Mouse (Mus musculus): ENCODE results near the gene Haus5.

Haus5 gene

DNA sequence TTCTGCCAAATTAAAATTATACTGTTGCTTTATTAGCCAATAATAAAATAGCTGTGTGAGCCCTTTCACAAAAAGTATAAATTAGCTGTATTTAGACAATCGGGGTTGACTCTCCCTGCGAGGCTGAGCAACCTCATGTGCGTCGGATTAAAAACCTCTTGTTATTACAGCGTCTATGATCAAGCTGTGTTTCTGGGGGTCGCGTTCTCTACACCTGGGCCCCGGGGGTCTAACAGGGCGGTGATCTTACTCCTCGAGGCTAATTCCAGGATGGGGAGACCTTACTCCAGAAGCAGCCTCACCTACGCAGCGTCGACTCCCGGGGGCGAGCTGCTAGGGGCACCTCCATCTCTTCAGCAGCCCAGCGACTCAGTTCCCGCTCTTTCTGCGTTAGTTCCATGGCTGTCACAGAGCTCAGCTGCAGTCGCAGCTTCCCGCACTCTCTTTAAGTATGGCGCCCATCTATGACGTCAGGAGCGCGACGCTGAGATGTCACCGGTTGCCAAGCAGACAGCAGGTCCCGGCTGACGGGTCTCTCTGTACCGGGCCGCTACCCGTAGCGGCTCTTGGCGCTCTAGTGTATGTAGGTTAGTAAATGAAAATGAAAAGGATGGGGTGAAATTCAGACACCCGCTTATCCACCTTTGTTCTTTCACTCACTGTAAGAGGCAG lies at the start of gene Haus5:
TSS of gene Haus5 (minus strand) at position 466 of the 672 bp plus-strand sequence.
- in situ Hi-C loops (cut with MboI; ENCODE audit: unreplicated experiment in 2 of 2) = loop anchor here (5.0 to 25.0 kb wide), 2 partner anchors 98 kb away; partner anchors contain the start of genes Dmkn (in 2 of the 2) and Sbsn (in 1 of the 2)

- in situ Hi-C loops (cut with MboI; ENCODE audit: unreplicated experiment in 2 of 2) = no loop called here
Observed at GRCm38 (mm10) chr7:30711942-30712341, 47.1 kb upstream of the Haus5 start, which contains the start of gene Atp4a. Gene Atp4a, plus strand, starts transcription at chr7:30712209.

DNA sequence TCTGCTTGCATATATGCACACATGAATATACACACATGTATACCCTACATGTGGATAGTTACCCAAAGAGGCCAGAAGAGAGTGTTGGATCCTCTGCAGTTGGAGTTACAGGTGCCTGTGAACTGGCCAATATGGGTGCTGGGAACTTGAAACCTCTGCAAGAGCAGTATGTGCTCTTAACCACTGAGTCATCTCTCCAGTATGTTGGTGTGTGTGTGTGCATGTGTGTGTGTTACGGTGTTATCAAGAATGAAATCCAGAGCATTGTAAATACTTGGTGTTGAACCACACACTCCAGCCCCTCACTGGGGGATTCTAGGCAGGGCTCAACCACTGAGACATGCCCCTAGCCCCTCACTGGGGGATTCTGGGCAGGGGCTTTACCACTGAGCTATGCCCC lies 42.6 kb upstream of the Haus5 start:
- in situ Hi-C loops (cut with MboI; ENCODE audit: unreplicated experiment in 2 of 2) = no loop called here

- in situ Hi-C loops (cut with MboI; ENCODE audit: unreplicated experiment in 2 of 2) = no loop called here
Observed at GRCm38 (mm10) chr7:30706214-30706882, 41.6 kb upstream of the Haus5 start.

DNA sequence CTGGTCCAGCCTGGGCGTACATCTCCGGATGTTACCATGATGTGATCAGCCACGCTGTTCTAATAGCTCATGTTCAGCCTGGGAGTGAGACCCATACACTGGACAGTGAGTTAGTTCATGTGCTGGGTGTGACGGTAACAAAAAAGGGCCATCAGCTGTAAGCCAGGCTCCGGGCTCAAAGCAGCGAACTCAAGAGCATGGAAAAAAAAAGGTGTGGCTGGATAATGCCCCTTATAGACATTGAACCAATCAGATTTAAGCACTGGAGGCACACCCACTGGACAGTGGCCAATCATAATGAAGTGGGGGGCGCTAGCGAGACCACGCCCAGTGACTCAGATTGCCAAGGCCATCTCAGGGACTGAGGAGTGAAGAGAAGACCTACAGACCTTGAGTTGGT lies 33.8 kb upstream of the Haus5 start, which contains the start of gene 2200002J24Rik:
TSS of gene 2200002J24Rik (plus strand) at position 338 of the 400 bp plus-strand sequence.
- in situ Hi-C loops (cut with MboI; ENCODE audit: unreplicated experiment in 2 of 2) = no loop called here

DNA sequence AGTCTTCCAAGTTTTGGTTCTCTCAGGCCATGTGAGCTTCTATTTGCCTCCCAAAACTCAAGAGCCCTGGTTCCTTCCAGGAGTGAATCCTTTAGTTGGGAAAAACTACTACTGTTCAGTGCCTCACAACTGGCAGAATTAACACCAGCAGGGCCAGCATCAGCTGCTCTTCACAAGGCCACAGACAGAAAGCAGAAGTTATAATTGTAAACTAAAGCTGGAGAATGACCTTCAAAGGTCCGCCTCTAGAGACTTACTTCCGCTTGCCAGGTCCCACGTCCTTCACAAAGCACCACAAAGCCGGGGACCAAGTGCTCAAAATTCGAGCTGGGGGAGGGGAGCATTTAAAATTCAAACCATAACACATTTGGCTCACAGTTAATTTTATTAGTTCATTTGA lies 33.3 kb upstream of the Haus5 start:
- in situ Hi-C loops (cut with MboI; ENCODE audit: unreplicated experiment in 2 of 2) = no loop called here

DNA sequence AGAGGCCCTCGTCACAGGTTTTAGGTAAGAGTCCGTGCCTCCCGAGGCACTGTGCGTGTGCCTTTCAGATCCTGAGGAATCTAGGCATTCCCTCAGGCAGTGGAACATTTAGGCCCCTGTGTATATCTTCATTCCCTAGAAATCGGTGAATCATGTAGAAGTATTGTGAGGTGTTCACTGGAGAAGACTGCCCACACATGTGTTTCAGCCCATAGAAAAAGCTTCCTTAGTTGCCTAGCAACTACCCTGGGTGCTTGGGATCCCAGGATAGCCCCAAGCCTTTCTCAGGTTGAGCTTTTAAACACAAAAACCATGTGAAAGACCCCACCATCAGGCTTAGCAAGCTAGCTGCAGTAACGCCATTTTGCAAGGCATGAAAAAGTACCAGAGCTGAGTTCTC lies 23.5 kb upstream of the Haus5 start:
- in situ Hi-C loops (cut with MboI; ENCODE audit: unreplicated experiment in 2 of 2) = no loop called here

DNA sequence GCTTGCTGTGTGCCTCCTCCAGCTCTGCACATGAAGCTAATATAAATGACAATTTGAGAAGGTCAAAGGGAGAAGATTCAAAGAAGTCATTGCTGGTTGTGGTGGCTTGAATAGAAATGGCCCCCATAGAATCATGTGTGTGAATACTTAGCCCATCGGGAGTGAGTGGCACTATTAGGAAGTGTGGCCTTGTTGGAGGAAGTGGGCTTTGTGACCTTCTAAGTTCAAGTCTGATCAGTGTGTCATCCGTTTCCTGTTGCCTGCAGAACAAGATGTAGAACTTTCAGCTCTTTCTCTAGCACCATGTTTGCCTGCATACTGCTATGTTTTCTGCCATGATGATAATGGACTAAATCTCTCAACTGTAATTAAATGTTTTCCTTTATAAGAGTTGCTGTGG lies 18.6 kb upstream of the Haus5 start:
- in situ Hi-C loops (cut with MboI; ENCODE audit: unreplicated experiment in 2 of 2) = no loop called here

GRCm38 (mm10) chr7:30681897-30682296 lies 17.1 kb upstream of the Haus5 start:
- in situ Hi-C loops (cut with MboI; ENCODE audit: unreplicated experiment in 2 of 2) = no loop called here

DNA sequence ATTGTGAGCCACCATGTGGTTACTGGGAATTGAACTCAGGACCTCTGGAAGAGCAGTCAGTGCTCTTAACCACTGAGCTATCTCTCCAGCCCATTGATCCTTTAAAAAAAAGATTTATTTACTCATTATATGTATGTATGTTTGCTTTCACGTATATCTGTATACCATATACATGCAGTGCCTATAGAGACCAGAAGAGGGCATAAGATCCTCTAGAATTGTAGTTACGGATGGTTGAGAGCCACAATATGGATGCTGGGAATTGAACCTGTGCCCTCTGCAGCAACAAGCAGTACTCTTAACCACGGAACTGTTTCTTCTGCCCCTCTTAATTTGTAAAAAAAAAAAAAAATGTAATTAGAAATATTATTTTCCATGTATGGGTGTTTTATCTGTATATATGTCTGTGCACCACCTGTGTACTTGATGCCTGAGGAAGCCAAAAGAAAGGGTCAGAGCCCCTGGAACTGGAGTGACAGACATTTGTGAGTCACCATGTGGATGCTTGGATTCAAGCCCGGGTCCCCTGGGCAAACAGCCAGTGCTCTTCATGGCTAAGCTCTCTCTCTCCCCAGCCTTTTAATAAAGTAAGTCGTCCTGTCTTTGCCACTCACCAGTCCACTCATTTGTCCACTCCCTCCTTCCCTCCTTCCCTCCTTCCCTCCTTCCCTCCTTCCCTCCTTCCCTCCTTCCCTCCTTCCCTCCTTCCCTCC lies 13.6 kb upstream of the Haus5 start:
- in situ Hi-C loops (cut with MboI; ENCODE audit: unreplicated experiment in 2 of 2) = no loop called here

- in situ Hi-C loops (cut with MboI; ENCODE audit: unreplicated experiment in 2 of 2) = loop anchor here in 1 of 2 experiments (25.0 kb wide), 1 partner anchor 91 kb away; the partner anchor contains the start of genes Dmkn and Sbsn
Observed at GRCm38 (mm10) chr7:30671480-30671879, 6.7 kb upstream of the Haus5 start, which contains the start of gene Pmis2. Gene Pmis2, minus strand, starts transcription at chr7:30671605.

GRCm38 (mm10) chr7:30669229-30669628 lies 4.4 kb upstream of the Haus5 start:
- in situ Hi-C loops (cut with MboI; ENCODE audit: unreplicated experiment in 2 of 2) = loop anchor here (5.0 to 25.0 kb wide), 2 partner anchors 93 kb away; partner anchors contain the start of genes Dmkn (in 2 of the 2) and Sbsn (in 1 of the 2)

- in situ Hi-C loops (cut with MboI; ENCODE audit: unreplicated experiment in 2 of 2) = loop anchor here (5.0 to 25.0 kb wide), 2 partner anchors 97 kb away; partner anchors contain the start of genes Dmkn (in 2 of the 2) and Sbsn (in 1 of the 2)
Observed at GRCm38 (mm10) chr7:30665321-30665720, 527 bp upstream of the Haus5 start.

GRCm38 (mm10) chr7:30649591-30650540 lies 14.9 kb downstream of the Haus5 start, which contains the start of gene Rbm42:
Gene Rbm42, minus strand, starts transcription at chr7:30650317.
- in situ Hi-C loops (cut with MboI; ENCODE audit: unreplicated experiment in 2 of 2) = loop anchor here in 1 of 2 experiments (25.0 kb wide), 1 partner anchor 112 kb away; the partner anchor contains the start of genes Dmkn and Sbsn

DNA sequence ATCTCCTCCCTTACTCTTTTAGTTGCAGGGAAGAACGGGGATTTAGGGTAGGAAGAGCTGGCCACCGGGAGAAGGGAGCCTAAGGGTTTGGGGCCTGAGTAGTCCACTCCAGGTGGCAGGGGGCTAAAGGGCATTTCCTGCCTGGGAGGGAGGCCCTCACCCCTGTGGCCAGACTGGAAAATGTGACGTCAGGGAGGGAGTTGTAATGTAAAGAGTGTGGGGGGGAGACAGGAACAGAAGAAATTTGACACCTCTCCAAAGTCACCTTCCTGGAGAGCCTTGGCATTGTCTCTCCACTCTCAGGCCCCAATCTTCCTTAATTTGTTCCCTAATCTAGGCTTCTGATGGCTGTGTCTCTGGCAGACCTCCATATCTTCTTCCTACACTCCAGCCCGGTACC lies 25.7 kb downstream of the Haus5 start:
- in situ Hi-C loops (cut with MboI; ENCODE audit: unreplicated experiment in 2 of 2) = no loop called here

DNA sequence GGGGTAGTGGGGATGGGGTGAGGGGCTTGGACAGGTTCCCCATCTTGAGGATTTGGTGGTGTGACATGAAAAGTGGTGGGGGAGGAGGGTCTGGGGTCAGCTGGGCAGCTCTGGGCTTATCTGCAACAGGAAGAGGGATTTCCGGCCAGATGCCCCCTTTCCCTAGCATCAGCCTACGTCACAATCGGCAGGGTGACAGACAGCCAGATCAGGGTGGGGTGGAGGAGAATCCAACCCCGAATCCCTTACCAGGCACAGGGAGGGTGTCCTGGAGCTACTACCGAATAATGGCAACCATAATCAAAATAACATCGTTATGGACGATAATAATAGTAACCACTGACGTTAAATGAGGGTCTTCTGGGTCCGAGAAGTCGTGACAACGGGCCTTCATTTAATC lies 28.4 kb downstream of the Haus5 start:
- in situ Hi-C loops (cut with MboI; ENCODE audit: unreplicated experiment in 2 of 2) = no loop called here

DNA sequence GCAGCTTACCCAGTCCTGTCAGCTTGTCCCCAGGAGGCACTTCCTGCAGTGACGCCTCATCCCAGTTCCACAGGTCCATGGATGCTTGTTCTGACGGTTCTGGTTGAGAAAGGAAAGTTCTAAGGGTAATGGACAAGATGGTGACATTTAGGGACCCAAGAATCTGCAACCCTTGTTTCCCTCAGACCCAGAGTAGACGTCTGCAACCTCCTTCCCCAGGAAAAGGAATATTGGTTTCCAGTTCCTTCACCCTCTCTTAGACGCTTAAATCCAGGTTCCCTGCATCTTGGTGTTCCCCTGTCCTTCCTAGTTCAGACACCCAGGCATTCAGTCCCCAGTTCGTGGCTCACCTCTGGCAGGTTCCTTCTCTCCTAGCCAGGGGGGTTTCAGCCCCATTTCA lies 29.0 kb downstream of the Haus5 start, which contains the start of gene Etv2:
TSS of gene Etv2 (minus strand) at position 101 of the 400 bp plus-strand sequence.
- in situ Hi-C loops (cut with MboI; ENCODE audit: unreplicated experiment in 2 of 2) = no loop called here

DNA sequence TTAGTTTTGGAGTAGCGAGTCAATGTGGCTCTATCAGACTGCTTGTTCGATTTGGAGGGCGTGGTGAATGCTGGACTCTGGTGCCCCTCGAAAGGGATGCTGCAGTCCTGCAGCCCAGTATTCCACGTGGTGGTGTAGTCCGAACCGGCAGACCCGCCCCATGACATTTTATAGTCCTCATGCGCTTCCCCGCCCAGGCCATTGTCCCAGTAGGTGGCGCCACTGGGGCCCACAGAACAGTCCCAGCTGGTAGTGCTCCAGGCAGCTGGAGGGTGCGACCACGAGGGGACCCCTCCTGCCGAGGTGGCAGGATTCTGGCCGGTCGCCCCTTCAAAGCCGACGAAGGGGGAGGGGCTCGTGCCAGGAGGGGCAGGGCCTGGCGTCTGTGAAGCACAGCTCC lies 30.2 kb downstream of the Haus5 start:
- in situ Hi-C loops (cut with MboI; ENCODE audit: unreplicated experiment in 2 of 2) = no loop called here

DNA sequence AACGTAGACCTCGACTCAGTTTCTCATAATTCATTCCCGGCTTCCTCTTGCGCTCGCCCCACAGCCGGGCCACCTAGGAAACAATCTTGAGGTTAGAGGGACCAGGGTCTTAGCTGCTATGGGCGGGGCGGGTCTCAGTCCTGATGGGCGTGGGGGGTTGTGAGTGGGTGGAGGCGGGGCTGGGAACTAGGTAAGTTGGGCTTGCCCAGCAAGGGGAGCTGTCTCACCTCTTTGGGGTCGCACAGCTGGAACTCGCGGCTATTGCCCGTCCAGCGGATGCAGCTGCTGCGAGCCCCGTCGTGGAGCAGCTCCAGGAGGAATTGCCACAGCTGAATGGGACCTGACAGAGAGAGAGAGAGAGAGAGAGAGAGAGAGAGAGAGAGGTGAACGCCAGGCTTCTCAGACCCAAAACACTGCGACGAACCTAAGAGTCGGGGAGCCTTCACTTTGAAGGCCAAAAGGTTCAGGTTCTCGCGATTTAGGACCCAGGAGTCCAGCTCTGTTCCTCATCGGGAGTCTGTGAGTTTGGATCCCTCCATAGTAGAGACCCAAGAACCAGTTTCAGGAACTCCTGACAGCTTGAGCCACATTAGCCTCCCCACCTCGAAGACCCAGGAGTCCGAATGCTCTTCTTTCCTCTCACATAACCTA lies 30.9 kb downstream of the Haus5 start:
- in situ Hi-C loops (cut with MboI; ENCODE audit: unreplicated experiment in 2 of 2) = no loop called here
